Mouse (Mus musculus): ENCODE data around the gene Samd4. TPM values are rescaled to one million over a fixed set of nuclear protein-coding genes. Genes with fewer than 3 reads are reported as not detected.
A peak's percentile ranks its signal among the peaks of the same experiment; 100 is the strongest.

Gene Samd4
- total RNA-seq, 2 experiments from 2014 or later = 50.6 to 52.6 TPM

DNA sequence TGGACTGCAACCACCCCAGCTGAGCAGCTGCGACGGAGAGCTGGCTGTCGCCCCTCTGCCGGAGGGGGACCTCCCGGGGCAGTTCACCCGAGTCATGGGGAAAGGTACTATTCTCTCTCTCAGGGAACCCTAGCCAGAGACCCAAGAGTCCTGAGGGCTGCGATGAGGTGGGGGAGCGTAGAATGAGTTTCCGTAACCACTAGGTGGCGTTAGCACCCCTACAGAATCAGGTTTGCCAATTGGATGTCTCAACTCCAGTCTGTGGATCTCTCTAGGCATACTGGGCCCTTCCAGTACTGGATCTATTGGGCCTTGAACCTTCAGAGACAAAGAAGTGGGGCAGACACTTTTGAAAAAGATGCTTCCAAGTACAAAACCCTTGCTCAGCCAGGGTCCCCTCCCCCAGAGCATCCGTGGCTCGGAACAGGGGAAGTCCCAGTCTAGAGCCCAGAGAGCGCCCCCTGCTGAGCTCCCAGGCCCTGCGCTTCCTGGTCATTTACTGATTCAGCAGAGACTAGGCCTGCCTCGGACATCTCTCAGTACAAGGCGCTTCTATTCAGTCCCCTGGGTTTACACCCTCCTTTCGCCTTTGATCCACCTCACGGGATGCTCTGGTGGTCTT is 191.5 kb downstream of the Samd4 start:
- intact Hi-C loops (cut with DNase I) = no loop called here
- H3K4me3 ChIP-seq = no peak overlapping the region
- peak; percentile 66 for DNase-seq
- H3K27ac ChIP-seq = no peak overlapping the region
- TF ChIP-seq CTCF (IDR thresholded peaks at IDR 0.05) = peak; percentile 62

DNA sequence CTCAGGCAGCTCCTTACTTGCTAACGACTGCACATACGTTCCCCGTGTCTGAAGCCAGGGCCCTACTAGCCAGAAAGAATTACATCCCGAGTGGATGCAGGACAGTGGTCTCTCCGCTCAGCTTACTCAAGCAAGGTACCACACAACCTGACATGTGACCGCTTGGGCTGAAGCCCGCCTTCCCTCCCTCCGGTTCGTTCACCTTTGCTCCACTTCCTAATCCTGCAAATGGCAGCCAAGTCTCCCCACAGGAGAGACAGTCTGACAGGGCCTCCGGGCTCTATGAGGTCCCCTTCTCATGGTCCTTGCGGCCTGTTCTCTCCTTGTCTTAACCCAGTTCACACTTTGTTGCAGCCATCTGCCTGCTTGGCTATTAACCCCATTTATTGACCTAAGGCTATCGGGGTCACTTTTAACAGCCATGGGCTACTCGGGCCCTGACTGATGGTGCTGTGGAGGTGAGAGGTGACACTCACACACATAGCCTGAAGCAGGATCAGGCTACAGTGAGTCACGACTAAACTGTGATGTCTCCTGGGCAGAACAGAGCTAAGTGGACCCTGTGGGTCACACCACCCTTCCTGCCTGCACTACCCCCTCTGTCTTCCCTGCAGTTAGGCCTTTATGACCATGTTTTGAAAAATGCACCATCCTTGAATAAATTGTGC is 192.5 kb downstream of the Samd4 start:
- H3K4me3 ChIP-seq = no peak overlapping the region
- no peak overlapping the region for H3K27ac ChIP-seq
- intact Hi-C loops (cut with DNase I) = loop anchor here (5.0 kb wide), 1 partner anchor 53 kb away; no protein-coding TSS in a partner anchor
- DNase-seq = no peak
- TF ChIP-seq CTCF (IDR thresholded peaks at IDR 0.05) = no peak

DNA sequence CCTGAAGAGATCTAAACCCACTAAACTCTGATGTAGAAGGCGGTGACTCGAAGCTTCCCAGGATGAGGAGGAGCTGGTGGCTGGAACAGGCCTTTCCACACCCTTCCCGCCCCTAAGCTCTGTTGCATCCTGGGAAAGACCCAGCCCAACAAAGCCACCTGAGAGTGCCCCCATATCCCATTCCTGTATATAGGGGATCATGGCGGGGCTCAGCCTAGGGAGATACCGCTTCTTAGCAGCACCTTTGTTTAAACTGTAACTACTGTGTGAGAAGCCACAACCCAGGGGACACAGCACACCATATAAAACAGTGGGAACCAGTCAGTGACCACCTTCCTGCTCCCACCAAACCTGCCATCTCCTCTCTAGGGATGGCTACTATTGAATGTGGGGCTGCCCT is 193.2 kb downstream of the Samd4 start:
- intact Hi-C loops (cut with DNase I) = loop anchor here (5.0 kb wide), 1 partner anchor 54 kb away; no protein-coding TSS in a partner anchor
- no peak overlapping the region for H3K4me3 ChIP-seq
- H3K27ac ChIP-seq = no peak overlapping the region
- DNase-seq = no peak
- TF ChIP-seq CTCF (IDR thresholded peaks at IDR 0.05) = no peak

DNA sequence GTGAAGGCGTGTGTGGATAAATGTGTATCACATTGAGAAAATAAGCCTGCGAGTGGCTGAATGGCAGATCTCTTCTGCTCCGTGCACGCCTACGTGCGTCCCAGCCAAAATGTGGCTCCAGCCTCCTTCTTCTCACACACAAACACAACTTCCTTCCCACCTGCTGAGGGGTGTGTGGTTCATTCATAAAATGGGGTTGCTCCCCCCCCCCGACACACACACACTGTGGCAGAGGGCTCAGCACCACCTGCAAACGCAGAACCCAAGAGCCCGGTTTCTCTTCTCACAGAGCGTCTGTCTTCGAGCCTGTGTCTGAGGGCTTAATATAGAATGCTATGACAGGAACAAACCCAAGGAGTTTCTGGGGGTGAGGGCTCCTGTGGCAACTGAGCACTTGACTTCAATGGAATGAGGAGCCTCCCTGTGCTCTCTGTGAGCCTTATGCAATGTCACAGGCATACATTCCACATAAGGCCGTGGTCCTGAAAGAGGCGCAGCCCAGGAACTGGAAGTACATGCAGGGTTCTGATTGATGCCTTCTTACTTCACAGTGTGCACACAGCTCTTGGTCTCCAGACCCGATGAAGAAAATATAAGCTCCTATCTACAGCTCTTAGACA is 194.4 kb downstream of the Samd4 start:
- intact Hi-C loops (cut with DNase I) = loop anchor here (5.0 kb wide), 1 partner anchor 55 kb away; no protein-coding TSS in a partner anchor
- TF ChIP-seq CTCF (IDR thresholded peaks at IDR 0.05) = no peak
- Histone ChIP-seq H3K4me3 (no peak overlapping the region; the same call in 1 of the 2 replicates), H3K27ac (peak overlapping the region; percentile 58)
- no peak for DNase-seq

DNA sequence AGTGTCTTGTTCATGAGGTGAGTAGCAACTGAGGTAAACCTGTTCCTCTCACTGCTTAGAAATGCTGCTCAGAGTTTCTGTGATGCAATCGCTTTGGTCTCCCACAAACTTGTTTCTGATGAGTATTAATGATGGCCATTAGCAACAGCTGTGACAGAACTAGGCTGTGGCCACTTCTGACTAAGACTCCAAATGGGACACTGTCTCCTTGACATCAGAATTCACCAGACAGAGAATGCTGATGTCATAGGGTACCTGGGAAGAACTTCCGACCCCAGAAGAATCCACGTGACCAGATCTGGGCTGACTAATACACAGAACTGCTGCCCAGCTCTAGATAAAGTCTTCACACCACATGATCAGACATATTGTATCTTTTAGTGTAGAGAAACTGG is 194.9 kb downstream of the Samd4 start:
- no peak for TF ChIP-seq CTCF (IDR thresholded peaks at IDR 0.05)

DNA sequence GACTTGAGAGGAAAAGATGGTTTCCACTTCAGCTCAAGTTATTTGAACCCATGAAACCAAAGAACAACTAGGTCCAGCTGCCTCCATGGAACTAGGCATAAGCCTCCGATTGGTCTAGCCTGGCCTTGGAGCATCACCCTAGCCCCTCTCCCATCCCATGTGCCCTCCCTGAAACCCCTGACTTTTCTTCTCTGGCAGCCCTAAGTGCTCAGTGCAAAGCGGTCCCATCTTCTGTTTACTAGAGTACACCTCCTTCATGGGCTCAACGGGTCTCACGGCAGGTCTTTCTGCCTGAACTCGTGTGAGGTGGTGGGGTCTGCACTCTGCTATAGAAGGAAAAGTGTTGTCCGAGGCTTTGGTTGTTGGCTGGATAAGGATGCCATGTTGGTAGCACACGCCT is 197.3 kb downstream of the Samd4 start:
- intact Hi-C loops (cut with DNase I) = loop anchor here (5.0 kb wide), 1 partner anchor 58 kb away; no protein-coding TSS in a partner anchor
- Histone ChIP-seq H3K27ac (no peak overlapping the region), H3K4me3 (no peak overlapping the region)
- TF ChIP-seq CTCF (IDR thresholded peaks at IDR 0.05) = no peak
- no peak for DNase-seq

More for the DNA sequence above, 194.9 kb downstream of the Samd4 start:
- intact Hi-C loops (cut with DNase I) = loop anchor here (5.0 kb wide), 1 partner anchor 55 kb away; no protein-coding TSS in a partner anchor
- Histone ChIP-seq H3K27ac (no peak overlapping the region), H3K4me3 (no peak overlapping the region)
- no peak for DNase-seq

DNA sequence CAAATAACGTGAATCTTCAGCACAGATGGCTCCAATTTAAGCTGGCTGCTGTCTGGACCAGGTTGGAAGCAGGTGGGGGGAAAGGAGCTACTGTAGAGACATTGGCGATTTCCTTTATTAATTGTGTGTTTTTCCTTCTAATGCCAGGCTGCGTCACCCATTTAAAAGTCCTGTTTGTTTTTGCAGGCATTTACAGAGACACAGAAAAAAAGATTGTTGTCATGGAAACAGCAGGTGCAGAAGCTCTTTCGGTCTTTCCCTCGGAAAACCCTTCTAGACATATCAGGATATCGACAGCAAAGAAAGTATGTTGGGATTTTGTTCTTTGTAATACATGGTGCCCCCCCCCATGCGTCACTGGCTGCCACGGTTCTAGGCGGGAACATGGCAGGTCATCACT is 200.7 kb downstream of the Samd4 start:
- TF ChIP-seq CTCF (IDR thresholded peaks at IDR 0.05) = no peak
- intact Hi-C loops (cut with DNase I) = no loop called here
- H3K4me3 ChIP-seq = peak overlapping the region; percentile 41
- peak overlapping the region; percentile 81 for H3K27ac ChIP-seq
- no peak for DNase-seq

DNA sequence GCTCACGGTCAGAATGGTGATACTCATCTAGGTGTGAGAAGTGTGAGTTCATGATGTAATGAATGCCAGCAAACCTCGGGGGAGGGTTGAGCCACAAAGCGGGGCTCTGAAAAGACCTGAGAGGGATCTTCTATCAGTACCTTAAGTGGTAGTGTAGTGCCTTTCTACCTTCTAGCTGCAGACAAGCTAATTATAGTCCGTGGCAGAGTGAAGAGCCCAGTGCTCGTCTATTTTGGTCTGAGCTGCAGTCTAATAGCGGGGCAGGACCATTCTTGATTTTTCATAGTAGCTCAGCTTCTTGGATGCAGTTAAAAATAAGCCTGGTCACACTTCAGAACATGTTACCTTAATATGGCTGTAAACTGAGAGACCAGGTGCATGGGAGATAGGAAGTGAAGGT is 201.2 kb downstream of the Samd4 start:
- intact Hi-C loops (cut with DNase I) = no loop called here
- TF ChIP-seq CTCF (IDR thresholded peaks at IDR 0.05) = no peak
- DNase-seq = no peak
- peak overlapping the region; percentile 81 for H3K27ac ChIP-seq
- H3K4me3 ChIP-seq = peak overlapping the region; percentile 41

DNA sequence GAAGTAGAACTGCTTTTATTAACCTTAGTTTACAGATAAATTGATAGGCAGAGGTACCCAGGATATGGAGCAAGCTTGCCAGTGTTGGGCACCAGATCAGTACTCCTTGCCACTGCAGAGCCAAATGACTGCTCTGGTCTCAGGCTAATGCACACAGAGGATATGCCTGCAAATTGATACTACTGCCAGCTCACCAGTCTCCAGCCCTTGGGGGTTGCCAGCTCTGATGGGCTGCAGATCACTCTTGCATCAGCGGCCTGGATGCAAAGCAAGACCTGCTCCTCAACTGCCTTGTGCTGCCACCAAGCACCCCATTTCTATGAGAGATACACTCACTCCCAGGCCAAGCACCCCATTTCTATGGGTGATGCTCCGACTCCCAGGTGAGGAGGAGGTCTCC is 202.0 kb downstream of the Samd4 start:
- intact Hi-C loops (cut with DNase I) = loop anchor here (5.0 kb wide), 2 partner anchors 98 to 252 kb away; partner anchors contain the start of gene Cgrrf1
- no peak for TF ChIP-seq CTCF (IDR thresholded peaks at IDR 0.05)
- peak; percentile 38 for DNase-seq
- no peak overlapping the region for H3K4me3 ChIP-seq
- peak overlapping the region; percentile 81 for H3K27ac ChIP-seq

DNA sequence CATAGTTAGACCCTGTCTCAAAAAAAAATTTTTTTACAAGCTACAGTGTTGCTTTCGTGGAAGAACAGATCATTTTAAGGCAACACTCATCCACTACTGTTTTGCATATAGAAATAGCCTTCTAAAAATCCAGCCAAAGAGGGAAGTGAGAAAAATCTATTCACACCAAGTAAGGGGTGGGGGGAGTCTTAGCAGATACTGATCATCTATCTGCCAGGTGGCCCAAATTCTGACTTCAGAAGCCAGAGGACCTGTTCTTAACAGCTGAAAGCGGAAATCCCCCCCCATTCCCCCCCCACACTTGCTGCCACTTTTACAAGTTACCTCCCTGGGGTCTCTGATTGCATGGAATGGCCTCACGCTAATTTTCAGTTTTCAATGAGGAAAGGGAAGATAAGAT is 203.5 kb downstream of the Samd4 start:
- Histone ChIP-seq H3K4me3 (no peak overlapping the region), H3K27ac (peak overlapping the region; percentile 90)
- TF ChIP-seq CTCF (IDR thresholded peaks at IDR 0.05) = no peak
- no peak for DNase-seq
- intact Hi-C loops (cut with DNase I) = loop anchor here (1.0 to 5.0 kb wide), 5 partner anchors 81 to 254 kb away; partner anchors contain the start of gene Cgrrf1

DNA sequence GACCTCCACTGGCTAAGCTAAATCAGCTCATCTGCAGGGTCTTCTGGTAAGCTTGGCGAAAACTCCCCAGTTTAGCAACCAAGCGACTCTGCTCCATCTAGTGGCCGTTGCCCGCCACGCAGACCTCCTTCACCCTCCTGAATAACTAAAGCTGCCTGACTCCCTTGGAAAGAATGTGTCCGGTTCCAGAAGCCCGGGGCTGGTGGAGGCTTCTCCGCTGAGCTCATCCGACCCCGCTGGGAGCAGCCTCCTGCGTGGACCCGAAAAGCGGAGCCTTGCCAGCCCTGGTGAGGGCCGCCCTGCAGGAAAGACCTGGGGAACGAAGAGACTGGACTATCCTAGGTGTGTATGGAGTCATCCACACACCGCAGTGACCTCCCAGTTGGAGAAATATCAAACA is 204.1 kb downstream of the Samd4 start:
- intact Hi-C loops (cut with DNase I) = loop anchor here (1.0 to 5.0 kb wide), 5 partner anchors 82 to 254 kb away; partner anchors contain the start of gene Cgrrf1
- peak overlapping the region; percentile 68 for H3K4me3 ChIP-seq
- H3K27ac ChIP-seq = peak overlapping the region; percentile 90
- TF ChIP-seq CTCF (IDR thresholded peaks at IDR 0.05) = peak; percentile 85
- DNase-seq = peak; percentile 86

DNA sequence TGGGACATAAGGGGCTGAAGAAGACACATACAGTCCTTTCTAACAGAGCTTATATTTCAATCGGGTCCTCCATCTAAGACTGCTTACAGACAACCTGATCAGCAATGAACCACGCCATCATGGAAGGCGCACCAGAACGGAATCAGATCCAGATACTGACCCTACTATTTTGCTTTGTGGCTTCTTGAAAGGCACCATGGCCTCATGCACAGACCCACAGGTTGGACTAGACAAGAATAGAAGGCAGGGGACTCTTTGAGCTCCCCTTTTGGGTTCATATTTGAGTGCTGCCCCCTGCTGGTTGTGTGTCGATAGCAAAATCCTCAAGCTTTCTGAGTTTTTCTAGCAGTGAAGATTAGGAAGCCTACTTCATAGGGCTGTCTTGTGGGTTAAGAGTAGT is 204.5 kb downstream of the Samd4 start:
- Histone ChIP-seq H3K27ac (peak overlapping the region; percentile 90), H3K4me3 (peak overlapping the region; percentile 68)
- intact Hi-C loops (cut with DNase I) = loop anchor here (2.0 to 5.0 kb wide), 4 partner anchors 82 to 255 kb away; partner anchors contain the start of gene Cgrrf1
- peak; percentile 85 for DNase-seq
- TF ChIP-seq CTCF (IDR thresholded peaks at IDR 0.05) = peak; percentile 83

All from gastrocnemius, adult 2 months (tissue).